Mouse (Mus musculus) gastrocnemius, adult 2 months (tissue): ENCODE data around the gene Gstk1. TPM values are rescaled to one million over a fixed set of nuclear protein-coding genes. Genes with fewer than 3 reads are reported as not detected.
A peak's percentile ranks its signal among the peaks of the same experiment; 100 is the strongest.

Source experiments
- DNase-seq: peaks from one replicate; pipeline ENCODE4 v3.0.0; 2022
- H3K27ac ChIP-seq: fragments of 200-600 bp; 2 replicates; pipeline ENCODE4 v1.8.1; 2022; ENCODE audit warnings: mild to moderate bottlenecking
- H3K4me3 ChIP-seq: fragments of 200-600 bp; 2 replicates; pipeline ENCODE4 v1.8.1; 2022; ENCODE audit warnings: mild to moderate bottlenecking, moderate library complexity
- CTCF ChIP-seq: fragments of 200-600 bp; IDR thresholded peaks from 2 replicates; pipeline ENCODE4 v1.8.1; 2022; ENCODE audit warnings: antibody characterized with exemption, mild to moderate bottlenecking, moderate library complexity
- intact Hi-C: fragments of 180-260 bp; cut with DNase I; formaldehyde crosslinking; loops from one replicate; pipeline ENCODE4 v1.15.1; 2025
- long read RNA-seq, 2 experiments: library from polyadenylated mRNA; stranded (forward); transcript quantifications; one replicate each; pipeline ENCODE4 v2.0.0; 2021
- total RNA-seq, 2 experiments: library from RNA; stranded (reverse); gene quantifications; 2 replicates each; pipeline ENCODE4 v1.2.3; 2021

Gene Gstk1
- 10 to 100 TPM; 36.9 to 64.3 TPM for total RNA-seq
- long read RNA-seq, experiment 1, transcript Gstk1-201 (8 exons, 930 nt) = major isoform, 22 of 28 reads
- long read RNA-seq, experiment 1, partial matches to known transcripts = 6 of 28 reads
- long read RNA-seq, experiment 1, other reads (novel, unspliced or antisense) = 0 of 28 reads
- long read RNA-seq, experiment 2, transcript Gstk1-201 (8 exons, 930 nt) = major isoform, 22 of 23 reads
- long read RNA-seq, experiment 2, partial matches to known transcripts = 0 of 23 reads
- long read RNA-seq, experiment 2, other reads (novel, unspliced or antisense) = 1 of 23 reads

DNA sequence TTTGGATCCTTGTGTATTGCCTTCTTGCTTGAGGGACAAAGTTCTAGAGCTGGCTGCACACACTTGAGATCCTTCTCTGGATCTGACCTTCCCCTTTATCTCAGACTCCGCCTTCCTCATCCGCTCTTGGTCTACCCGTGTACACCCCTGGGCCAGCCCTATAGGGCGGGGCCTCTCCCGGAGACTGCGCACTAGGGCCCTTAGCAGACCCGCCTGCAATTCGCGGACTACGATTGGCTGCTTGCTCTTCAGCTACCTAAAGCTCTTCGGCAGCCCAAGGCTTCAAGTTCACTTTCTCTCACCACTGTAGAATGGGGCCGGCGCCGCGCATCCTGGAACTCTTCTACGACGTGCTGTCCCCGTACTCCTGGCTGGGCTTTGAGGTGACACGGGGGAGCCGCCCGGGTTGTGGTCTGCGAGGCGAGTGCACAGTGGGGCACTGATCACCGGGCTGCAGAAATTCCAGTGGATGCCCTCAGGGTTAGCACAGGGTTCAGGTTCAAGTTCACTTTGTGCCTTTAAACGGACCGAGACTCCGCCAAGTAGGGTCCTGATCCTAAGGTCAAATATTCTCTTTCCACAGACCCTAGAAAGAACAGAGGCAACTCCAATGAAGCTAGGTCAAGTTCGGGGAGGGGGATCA, at the start of gene Gstk1:
TSS of gene Gstk1 (plus strand) at position 225 of the 643 bp plus-strand sequence.
- peak; percentile 92 for DNase-seq
- intact Hi-C loops = no loop called here
- no peak for TF ChIP-seq CTCF
- H3K4me3 ChIP-seq = peak within 1 kb of the TSS; percentile 76
- peak within 1 kb of the TSS; percentile 94 for H3K27ac ChIP-seq

GRCm38 (mm10) chr6:42197710-42198109, 48.0 kb upstream of the Gstk1 start:
- TF ChIP-seq CTCF = peak; percentile 19; the same call in 1 of the 2 replicates
- H3K27ac ChIP-seq = no peak overlapping the region
- intact Hi-C loops = no loop called here
- no peak for DNase-seq
- no peak overlapping the region for H3K4me3 ChIP-seq

DNA sequence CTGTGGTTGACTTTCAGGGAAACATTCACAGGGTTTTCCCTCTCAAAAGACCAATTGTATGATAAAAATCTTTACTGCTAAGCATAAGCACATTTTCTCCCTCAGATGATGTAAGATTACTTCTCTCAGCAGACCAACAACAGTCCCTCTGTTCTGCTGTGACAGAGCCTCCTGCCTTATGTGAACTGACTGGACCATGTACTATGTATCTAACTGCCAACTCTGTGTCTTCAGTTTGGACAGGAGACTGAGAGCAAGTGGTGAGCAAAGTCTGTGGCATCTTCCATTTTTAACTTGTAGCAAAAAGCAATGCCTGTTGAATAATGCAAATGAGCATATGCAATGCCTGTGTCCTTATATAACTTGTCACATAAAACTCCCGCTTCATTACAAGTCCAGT, 46.2 kb upstream of the Gstk1 start:
- Histone ChIP-seq H3K4me3 (no peak overlapping the region), H3K27ac (no peak overlapping the region)
- TF ChIP-seq CTCF = no peak
- intact Hi-C loops = no loop called here
- no peak for DNase-seq

GRCm38 (mm10) chr6:42215028-42215427, 30.7 kb upstream of the Gstk1 start, which contains the start of gene Tas2r144:
TSS of gene Tas2r144 (plus strand) at chr6:42215328.
- Histone ChIP-seq H3K4me3 (no peak within 1 kb of the TSS), H3K27ac (no peak within 1 kb of the TSS)
- TF ChIP-seq CTCF = no peak
- DNase-seq = no peak
- intact Hi-C loops = no loop called here

DNA sequence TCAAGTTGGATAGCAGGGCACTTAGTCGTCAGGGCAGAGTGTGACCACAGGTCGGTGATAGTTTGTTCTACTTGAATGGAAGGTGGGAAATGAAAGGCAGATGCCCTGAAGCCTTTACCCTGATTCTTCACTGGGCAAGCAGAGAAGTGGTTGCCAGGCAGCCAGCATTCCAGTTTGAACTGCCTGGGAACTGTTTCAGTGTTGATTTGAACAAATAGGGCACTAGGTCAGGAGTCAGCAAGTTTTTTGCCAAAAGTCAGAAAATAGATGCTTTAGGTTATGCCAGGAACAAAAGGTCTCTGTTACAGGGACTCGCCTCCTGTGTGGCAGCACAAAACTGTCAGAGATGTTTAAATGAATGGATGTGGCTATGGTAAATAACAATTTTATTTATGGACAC, 23.4 kb upstream of the Gstk1 start:
- intact Hi-C loops = no loop called here
- no peak for TF ChIP-seq CTCF
- DNase-seq = no peak
- Histone ChIP-seq H3K4me3 (no peak overlapping the region), H3K27ac (no peak overlapping the region)

DNA sequence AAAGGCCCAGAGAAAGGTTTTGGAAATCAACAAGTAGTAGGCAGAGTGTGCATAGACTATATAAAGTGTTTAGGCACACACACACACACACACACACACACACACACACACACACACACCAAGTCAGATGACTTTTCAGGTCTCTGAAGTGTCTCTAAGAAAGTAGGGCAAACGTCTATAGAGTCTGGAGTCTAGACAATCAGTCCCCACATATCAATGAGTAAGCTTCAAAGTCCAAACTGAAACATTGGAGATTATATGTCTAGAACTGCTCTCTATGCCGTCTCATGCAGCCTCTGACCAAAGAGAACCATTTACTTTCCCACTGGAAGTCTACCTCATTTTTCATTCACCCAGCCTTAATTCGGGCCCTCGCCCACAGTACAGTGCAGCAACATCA, 20.7 kb upstream of the Gstk1 start:
- TF ChIP-seq CTCF = no peak
- intact Hi-C loops = loop anchor here (5.0 kb wide), 1 partner anchor 157 kb away; no protein-coding TSS in a partner anchor
- Histone ChIP-seq H3K27ac (no peak overlapping the region), H3K4me3 (no peak overlapping the region)
- DNase-seq = no peak

GRCm38 (mm10) chr6:42227240-42228101, 18.3 kb upstream of the Gstk1 start:
- TF ChIP-seq CTCF = peak; percentile 79
- DNase-seq = peak; percentile 69
- Histone ChIP-seq H3K4me3 (peak overlapping the region; percentile 55), H3K27ac (no peak overlapping the region)
- intact Hi-C loops = loop anchor here (1.0 to 5.0 kb wide), 5 partner anchors 29 to 355 kb away; partner anchors contain the start of gene Casp2

DNA sequence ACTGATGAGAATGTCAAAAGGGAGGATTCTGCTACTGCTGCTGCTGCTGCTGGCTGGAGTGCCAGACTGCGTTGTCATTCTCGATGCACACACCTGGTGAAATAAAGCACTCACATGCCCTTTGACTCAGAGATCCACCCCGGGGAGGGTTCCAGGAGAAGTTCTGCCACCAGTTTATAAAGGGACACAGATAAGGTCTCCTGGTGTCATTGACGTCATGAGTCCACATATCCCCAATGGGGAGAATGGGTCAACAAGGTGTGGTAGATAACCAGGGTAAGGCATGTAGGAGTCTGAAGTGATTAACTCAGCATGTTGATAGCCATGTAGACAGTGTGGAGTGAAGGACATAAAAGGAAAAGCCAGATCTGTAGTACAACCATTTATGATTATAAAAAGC, 16.1 kb upstream of the Gstk1 start:
- intact Hi-C loops = loop anchor here (5.0 kb wide), 1 partner anchor 153 kb away; no protein-coding TSS in a partner anchor
- DNase-seq = no peak
- TF ChIP-seq CTCF = no peak

DNA sequence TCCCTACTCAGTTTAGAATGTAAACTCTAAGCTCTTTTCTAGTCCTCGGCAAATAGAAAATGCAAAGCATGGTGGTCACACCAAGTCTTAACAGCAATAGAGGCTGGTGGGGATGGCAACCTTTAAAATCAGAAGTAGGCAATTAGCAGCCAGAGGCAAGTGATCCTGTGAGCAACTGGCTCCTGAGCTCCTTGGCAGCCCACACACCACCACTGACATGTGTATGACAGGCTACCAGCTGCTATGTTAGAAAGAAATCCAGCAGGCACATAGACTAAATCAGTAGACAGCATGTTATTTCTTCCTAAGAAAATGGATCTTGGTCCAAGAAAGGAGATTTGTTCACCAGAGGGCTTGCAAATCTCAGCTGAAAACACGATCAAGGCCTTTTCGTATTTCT, 14.5 kb upstream of the Gstk1 start:
- TF ChIP-seq CTCF = no peak
- DNase-seq = no peak
- intact Hi-C loops = no loop called here

More for the DNA sequence above, 16.1 kb upstream of the Gstk1 start:
- no peak overlapping the region for H3K4me3 ChIP-seq
- H3K27ac ChIP-seq = no peak overlapping the region

GRCm38 (mm10) chr6:42237276-42237805, 8.4 kb upstream of the Gstk1 start:
- DNase-seq = no peak
- Histone ChIP-seq H3K4me3 (no peak overlapping the region), H3K27ac (no peak overlapping the region)
- TF ChIP-seq CTCF = no peak
- intact Hi-C loops = no loop called here

More for the DNA sequence above, 14.5 kb upstream of the Gstk1 start:
- Histone ChIP-seq H3K27ac (no peak overlapping the region), H3K4me3 (no peak overlapping the region)

DNA sequence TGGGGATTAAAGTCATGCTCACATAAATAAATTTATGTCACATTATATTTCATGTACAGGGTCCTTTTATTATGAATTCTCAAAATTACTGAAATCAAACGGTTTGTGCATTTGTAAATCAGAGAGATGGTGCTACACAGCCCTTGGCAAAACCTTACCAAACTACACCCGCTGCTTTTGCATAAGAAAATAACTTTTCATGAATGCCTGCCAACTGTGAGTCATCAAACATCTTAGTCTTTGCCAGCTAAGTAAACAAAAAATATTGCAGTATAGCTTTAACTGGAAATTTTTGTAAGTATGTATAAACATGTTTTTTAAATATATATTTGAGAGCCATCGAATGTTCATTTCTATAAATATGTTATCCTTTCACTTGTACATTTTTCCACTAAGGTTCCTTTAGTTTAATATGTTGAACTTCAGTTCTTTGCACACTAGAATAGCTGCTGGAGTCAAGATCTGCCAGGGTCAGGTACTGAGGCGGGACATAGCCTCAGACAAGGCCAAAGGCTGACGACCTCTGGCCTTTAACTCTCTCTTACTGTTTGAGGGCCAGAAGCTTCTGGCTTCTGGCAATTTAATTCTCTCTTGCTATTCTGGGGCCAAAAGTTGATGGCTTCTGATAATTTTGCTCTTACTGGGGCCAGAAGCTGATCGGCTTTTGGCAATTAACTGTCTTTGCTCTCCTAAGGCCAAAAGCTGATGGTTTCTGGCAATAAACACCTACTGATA, 4.3 kb upstream of the Gstk1 start:
- no peak for TF ChIP-seq CTCF
- no peak for DNase-seq
- Histone ChIP-seq H3K4me3 (no peak overlapping the region), H3K27ac (peak overlapping the region; percentile 56)
- intact Hi-C loops = no loop called here

- H3K4me3 ChIP-seq = no peak overlapping the region
- intact Hi-C loops = no loop called here
- DNase-seq = peak; percentile 39
- no peak overlapping the region for H3K27ac ChIP-seq
- no peak for TF ChIP-seq CTCF
These were observed 1.4 kb downstream of the Gstk1 start for GRCm38 (mm10) chr6:42247173-42247572.
